Mouse (Mus musculus) midbrain, postnatal 0 days (tissue): Measurements from ENCODE around the gene Crym. TPM values are rescaled to one million over a fixed set of nuclear protein-coding genes. Genes with fewer than 3 reads are reported as not detected.

ENCODE experiments used
- ATAC-seq: fragments of 200-750 bp; cut with Nextera tagmentation; 2 replicates; pipeline ENCODE4 v1.8.0; 2017; ENCODE audit warnings: moderate number of reproducible peaks, mild to moderate bottlenecking, moderate TSS enrichment, moderate library complexity; ENCODE audit not compliant: low FRiP score
- DNase-seq: peaks from one replicate; pipeline ENCODE4 v3.0.0-alpha.2; 2015; ENCODE audit warnings: low spot score
- H3K27ac ChIP-seq: fragments of 300-500 bp; sonication (generic); 2 replicates; pipeline ENCODE4 v1.5.1; 2014; ENCODE audit warnings: low read depth, mild to moderate bottlenecking, low read length, mixed read lengths
- H3K27me3 ChIP-seq: fragments of 300-500 bp; sonication (generic); 2 replicates; pipeline ENCODE4 v1.6.1; 2014; ENCODE audit warnings: low read length, control low read depth, mixed read lengths; ENCODE audit not compliant: insufficient read depth
- H3K36me3 ChIP-seq: fragments of 300-500 bp; sonication (generic); 2 replicates; pipeline ENCODE4 v1.6.1; 2014; ENCODE audit warnings: low read length, control low read depth, mixed read lengths; ENCODE audit not compliant: insufficient read depth
- H3K4me1 ChIP-seq: fragments of 300-500 bp; sonication (generic); 2 replicates; pipeline ENCODE4 v1.6.1; 2014; ENCODE audit warnings: mild to moderate bottlenecking, control low read depth, antibody characterized with exemption, low read length, mixed read lengths; ENCODE audit not compliant: insufficient read depth
- H3K4me2 ChIP-seq: fragments of 300-500 bp; sonication (generic); 2 replicates; pipeline ENCODE4 v1.6.1; 2014; ENCODE audit warnings: low read depth, mild to moderate bottlenecking, low read length, mixed read lengths; ENCODE audit not compliant: poor library complexity, severe bottlenecking
- H3K4me3 ChIP-seq: fragments of 300-500 bp; sonication (generic); 2 replicates; pipeline ENCODE4 v1.5.1; 2014; ENCODE audit warnings: low read depth, mild to moderate bottlenecking, low read length, moderate library complexity
- H3K9ac ChIP-seq: fragments of 300-500 bp; sonication (generic); replicated peaks from 2 replicates; pipeline ENCODE4 v1.6.1; 2014; ENCODE audit warnings: mild to moderate bottlenecking, low read length, moderate library complexity, mixed read lengths; ENCODE audit not compliant: poor library complexity, severe bottlenecking
- H3K9me3 ChIP-seq: fragments of 300-500 bp; sonication (generic); 2 replicates; pipeline ENCODE4 v1.6.1; 2016; ENCODE audit warnings: low read length, control low read depth
- CTCF ChIP-seq: IDR thresholded peaks from 2 replicates; pipeline ENCODE4 v1.5.1; 2016; ENCODE audit warnings: antibody characterized with exemption, mild to moderate bottlenecking
- WGBS: fragments of 180-500 bp; shearing (Covaris S2); extraction: QIAGEN DNeasy Blood & Tissue Kit; methylation state at CpG from one replicate; pipeline ENCODE4 v1.1.7; 2014; 5-methylcytosine and 5-hydroxymethylcytosine counted together
- polyA plus RNA-seq: library from polyadenylated mRNA; unstranded; fragments of >200 nt; fragmentation: Nextera tagmentation; extraction: Ambion mirVana; gene quantifications from 2 replicates; pipeline ENCODE4 v1.2.1, GENCODE M21; 2015
- total RNA-seq: library from RNA; depleted of rRNA; stranded (reverse); fragments of >200 nt; gene quantifications from 2 replicates; pipeline ENCODE4 v1.2.3, GENCODE M21; 2014; rRNA removed

The Crym gene
- total and polyA plus RNA-seq, 2 experiments from 2014 or later: 14.7 to 17.4 TPM

- Histone ChIP-seq H3K27ac (no peak overlapping the region), H3K27me3 (no peaks in the 10 kb centered on the region), H3K4me2 (no peak overlapping the region), H3K4me1 (no peaks in the 10 kb centered on the region), H3K9ac (no peak overlapping the region), H3K9me3 (no peaks in the 10 kb centered on the region), H3K36me3 (no peaks in the 10 kb centered on the region), H3K4me3 (no peak overlapping the region)
- 19% methylated on average over 2 of the region's 2 CpGs for WGBS
- DNase-seq: no peak
- no peak for TF ChIP-seq CTCF
- ATAC-seq: no peak
Measured at GRCm38 (mm10) chr7:120156841-120157409, 45.0 kb downstream of the Crym start.

- WGBS: 86% methylated on average over 2 of the region's 2 CpGs
- ATAC-seq (no peak), DNase-seq (no peak)
- Histone ChIP-seq H3K4me3 (no peak overlapping the region), H3K4me1 (no peaks in the 10 kb centered on the region), H3K4me2 (no peak overlapping the region), H3K9me3 (no peaks in the 10 kb centered on the region), H3K27me3 (no peaks in the 10 kb centered on the region), H3K36me3 (no peaks in the 10 kb centered on the region), H3K9ac (no peak overlapping the region), H3K27ac (no peak overlapping the region)
- no peak for TF ChIP-seq CTCF
Measured at GRCm38 (mm10) chr7:120150898-120151297, 51.0 kb downstream of the Crym start.

GRCm38 (mm10) chr7:120150257-120150656, 51.7 kb downstream of the Crym start:
- no peak overlapping the region for H3K27ac ChIP-seq
- no peaks in the 10 kb centered on the region for H3K9me3 ChIP-seq
- DNase-seq (no peak), ATAC-seq (no peak)
- no peaks in the 10 kb centered on the region for H3K36me3 ChIP-seq
- no peak overlapping the region for H3K4me3 ChIP-seq
- no peak overlapping the region for H3K9ac ChIP-seq
- no peak overlapping the region for H3K4me2 ChIP-seq
- H3K27me3 ChIP-seq: no peaks in the 10 kb centered on the region
- H3K4me1 ChIP-seq: no peaks in the 10 kb centered on the region
- 25% methylated on average over 3 of the region's 3 CpGs for WGBS
- no peak for TF ChIP-seq CTCF

- Histone ChIP-seq H3K4me2 (no peak within 1 kb of the TSS), H3K27ac (no peak within 1 kb of the TSS), H3K36me3 (no peaks in the 10 kb centered on the region), H3K9ac (no peak within 1 kb of the TSS), H3K4me3 (no peak within 1 kb of the TSS), H3K27me3 (no peaks in the 10 kb centered on the region), H3K9me3 (no peaks in the 10 kb centered on the region), H3K4me1 (no peaks in the 10 kb centered on the region)
- 88% methylated on average over 9 of the region's 9 CpGs for WGBS
- DNase-seq (no peak), ATAC-seq (no peak)
- TF ChIP-seq CTCF: no peak
Measured at GRCm38 (mm10) chr7:120145191-120145590, 56.7 kb downstream of the Crym start, which contains the start of gene Zp2. TSS of gene Zp2 (minus strand) at chr7:120145291.

GRCm38 (mm10) chr7:120142743-120143142, 59.2 kb downstream of the Crym start:
- no peak overlapping the region for H3K4me2 ChIP-seq
- no peaks in the 10 kb centered on the region for H3K27me3 ChIP-seq
- H3K4me3 ChIP-seq: no peak overlapping the region
- DNase-seq (no peak), ATAC-seq (no peak)
- no peaks in the 10 kb centered on the region for H3K9me3 ChIP-seq
- TF ChIP-seq CTCF: no peak
- 88% methylated on average over 1 of the region's 1 CpGs for WGBS
- no peak overlapping the region for H3K27ac ChIP-seq
- H3K9ac ChIP-seq: no peak overlapping the region
- H3K36me3 ChIP-seq: no peaks in the 10 kb centered on the region
- H3K4me1 ChIP-seq: no peaks in the 10 kb centered on the region

Other genes starting within 250 kb of the Crym start
- gene Dnah3, start 106.8 kb downstream of the Crym start, total RNA-seq: 0.66 and 2.8 TPM in 2 replicates
- 0.10 and 0.15 TPM in 2 replicates for gene Dnah3, start 106.8 kb downstream of the Crym start, polyA plus RNA-seq
- gene Tmem159, start 99.8 kb downstream of the Crym start, total RNA-seq: 11.8 and 15.2 TPM in 2 replicates
- 17.5 and 17.6 TPM in 2 replicates for gene Tmem159, start 99.8 kb downstream of the Crym start, polyA plus RNA-seq
- gene Zp2, start 56.8 kb downstream of the Crym start, total RNA-seq: not detected in 2 replicates
- not detected in 2 replicates for gene Zp2, start 56.8 kb downstream of the Crym start, polyA plus RNA-seq
- not detected in 2 replicates for gene Anks4b, start 28.3 kb downstream of the Crym start, total RNA-seq
- not detected in 2 replicates for gene Anks4b, start 28.3 kb downstream of the Crym start, polyA plus RNA-seq
- gene Abca14, start 1.9 kb upstream of the Crym start, total RNA-seq: not detected in 2 replicates
- not detected in 2 replicates for gene Abca14, start 1.9 kb upstream of the Crym start, polyA plus RNA-seq
- gene Abca15, start 126.6 kb upstream of the Crym start, total RNA-seq: 0.09 TPM in 1 of 2 replicates, not detected in the other
- not detected in 2 replicates for gene Abca15, start 126.6 kb upstream of the Crym start, polyA plus RNA-seq
- not detected in 2 replicates for gene Abca16, start 207.5 kb upstream of the Crym start, total RNA-seq
- gene Abca16, start 207.5 kb upstream of the Crym start, polyA plus RNA-seq: not detected in 2 replicates